Mouse (Mus musculus) limb, embryonic 14.5 days (tissue): ENCODE data around the gene Enpep. TPM values are rescaled to one million over a fixed set of nuclear protein-coding genes. Genes with fewer than 3 reads are reported as not detected.

Source experiments
- ATAC-seq: fragments of 200-750 bp; cut with Nextera tagmentation; 2 replicates; pipeline ENCODE4 v1.8.0; 2017; ENCODE audit warnings: low read depth, moderate number of reproducible peaks, moderate TSS enrichment; ENCODE audit not compliant: low FRiP score
- DNase-seq: peaks from one replicate; pipeline ENCODE4 v3.0.0-alpha.2; 2015; ENCODE audit warnings: low spot score
- H3K27ac ChIP-seq: fragments of 300-500 bp; sonication (generic); replicated peaks from 2 replicates; pipeline ENCODE4 v1.5.1; 2014; ENCODE audit warnings: low read depth, mild to moderate bottlenecking, low read length, moderate library complexity, mixed read lengths
- H3K27me3 ChIP-seq: fragments of 300-500 bp; sonication (generic); 2 replicates; pipeline ENCODE4 v1.6.1; 2014; ENCODE audit warnings: low read length, mixed read lengths; ENCODE audit not compliant: control insufficient read depth, insufficient read depth
- H3K36me3 ChIP-seq: fragments of 300-500 bp; sonication (generic); 2 replicates; pipeline ENCODE4 v1.6.1; 2014; ENCODE audit warnings: mild to moderate bottlenecking, low read length, moderate library complexity, mixed read lengths; ENCODE audit not compliant: control insufficient read depth, insufficient read depth
- H3K4me1 ChIP-seq: fragments of 300-500 bp; sonication (generic); 2 replicates; pipeline ENCODE4 v1.6.1; 2014; ENCODE audit warnings: antibody characterized with exemption, low read length, mixed read lengths; ENCODE audit not compliant: control insufficient read depth, insufficient read depth
- H3K4me2 ChIP-seq: fragments of 300-500 bp; sonication (generic); replicated peaks from 2 replicates; pipeline ENCODE4 v1.6.1; 2014; ENCODE audit warnings: low read depth, mild to moderate bottlenecking, low read length, moderate library complexity; ENCODE audit not compliant: severe bottlenecking
- H3K4me3 ChIP-seq: fragments of 300-500 bp; sonication (generic); replicated peaks from 2 replicates; pipeline ENCODE4 v1.5.1; 2014; ENCODE audit warnings: low read length
- H3K9ac ChIP-seq: fragments of 300-500 bp; sonication (generic); 2 replicates; pipeline ENCODE4 v1.6.1; 2014; ENCODE audit warnings: mild to moderate bottlenecking, low read depth, low read length, moderate library complexity; ENCODE audit not compliant: severe bottlenecking
- H3K9me3 ChIP-seq: fragments of 300-500 bp; sonication (generic); 2 replicates; pipeline ENCODE4 v1.6.1; 2016; ENCODE audit warnings: low read length; ENCODE audit not compliant: control insufficient read depth
- POLR2A ChIP-seq: fragments of 200-500 bp; IDR thresholded peaks from 2 replicates; pipeline ENCODE4 v1.8.0; 2012; ENCODE audit warnings: inconsistent platforms, mild to moderate bottlenecking, moderate library complexity, borderline replicate concordance; ENCODE audit not compliant: insufficient read depth, insufficient read length; ENCODE audit errors: extremely low read depth
- WGBS: fragments of 180-500 bp; shearing (Covaris S2); extraction: QIAGEN DNeasy Blood & Tissue Kit; methylation state at CpG from one replicate; pipeline ENCODE4 v1.1.7; 2014; 5-methylcytosine and 5-hydroxymethylcytosine counted together
- polyA plus RNA-seq, 2 experiments: library from polyadenylated mRNA; depleted of rRNA in 1 of 2; stranded (reverse) in 1 of 2; unstranded in 1 of 2; fragments of >200 nt; fragmentation: Nextera tagmentation in 1 of 2; extraction: Ambion mirVana in 1 of 2; gene quantifications; 2 replicates each; pipeline versions ENCODE4 v1.2.1 to v1.2.3; 2012 to 2014

Gene Enpep
- polyA plus RNA-seq, 2 experiments, result 1.7 to 3.1 TPM

DNA sequence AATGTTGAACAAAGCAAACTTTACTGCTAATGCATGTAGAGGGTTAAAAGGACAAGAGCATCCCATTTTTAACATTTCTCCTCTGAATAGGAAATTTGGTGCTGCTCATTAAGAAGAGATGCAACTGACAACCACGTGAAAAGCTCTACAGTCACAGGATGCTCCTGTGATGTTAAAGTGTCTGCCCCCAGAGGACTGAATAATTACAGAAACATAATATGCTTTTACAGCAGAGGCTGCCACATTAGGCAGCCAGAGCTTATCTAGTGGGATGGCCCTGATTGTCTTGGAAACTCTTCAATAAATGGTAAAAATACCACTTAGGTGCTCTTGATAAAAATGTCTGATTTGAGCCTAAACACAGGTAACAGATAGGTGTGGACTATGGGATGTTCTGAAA lies 33.4 kb upstream of the Enpep start:
- ATAC-seq, result no peak
- Histone ChIP-seq H3K9ac (no peak overlapping the region), H3K27me3 (no peaks in the 10 kb centered on the region), H3K36me3 (no peaks in the 10 kb centered on the region), H3K4me3 (no peak overlapping the region), H3K4me2 (no peak overlapping the region), H3K27ac (no peak overlapping the region), H3K9me3 (no peaks in the 10 kb centered on the region), H3K4me1 (no peaks in the 10 kb centered on the region)
- 72% methylated on average over 1 of the region's 1 CpGs for WGBS
- no peak for DNase-seq
- TF ChIP-seq POLR2A, result no peak

DNA sequence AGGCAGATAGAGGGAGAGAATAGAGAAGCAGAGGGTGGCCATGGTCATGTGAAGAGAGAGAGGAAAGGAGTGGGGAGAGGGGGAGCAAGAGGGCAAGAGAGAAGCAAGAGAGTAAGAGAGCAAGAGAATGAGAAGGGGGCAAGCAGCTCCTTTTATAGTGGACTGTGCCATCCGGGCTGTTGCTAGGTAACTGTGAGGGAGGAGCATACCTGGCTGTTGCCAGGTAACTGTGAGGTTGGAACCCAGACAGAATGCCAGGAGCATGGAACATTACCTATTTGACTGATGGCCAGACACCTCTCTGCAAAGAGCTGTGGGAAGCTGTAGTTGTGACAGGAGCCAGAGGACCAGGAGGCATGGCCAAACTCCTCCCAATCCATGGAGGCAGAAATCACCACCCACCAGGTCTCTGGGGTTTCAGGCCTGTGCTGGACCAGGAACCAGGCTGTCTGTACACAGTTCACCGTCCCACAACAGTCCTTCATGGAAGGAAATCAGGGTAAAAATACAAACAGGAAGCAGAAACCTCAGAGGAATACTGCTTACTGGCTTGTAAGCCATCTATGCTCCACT lies 32.4 kb upstream of the Enpep start:
- Histone ChIP-seq H3K9me3 (no peaks in the 10 kb centered on the region), H3K4me3 (no peak overlapping the region), H3K4me2 (no peak overlapping the region), H3K4me1 (no peaks in the 10 kb centered on the region), H3K27ac (no peak overlapping the region), H3K9ac (no peak overlapping the region), H3K27me3 (no peaks in the 10 kb centered on the region), H3K36me3 (no peaks in the 10 kb centered on the region)
- ATAC-seq, result no peak
- TF ChIP-seq POLR2A, result no peak
- DNase-seq, result no peak
- 78% methylated on average over 2 of the region's 2 CpGs for WGBS

DNA sequence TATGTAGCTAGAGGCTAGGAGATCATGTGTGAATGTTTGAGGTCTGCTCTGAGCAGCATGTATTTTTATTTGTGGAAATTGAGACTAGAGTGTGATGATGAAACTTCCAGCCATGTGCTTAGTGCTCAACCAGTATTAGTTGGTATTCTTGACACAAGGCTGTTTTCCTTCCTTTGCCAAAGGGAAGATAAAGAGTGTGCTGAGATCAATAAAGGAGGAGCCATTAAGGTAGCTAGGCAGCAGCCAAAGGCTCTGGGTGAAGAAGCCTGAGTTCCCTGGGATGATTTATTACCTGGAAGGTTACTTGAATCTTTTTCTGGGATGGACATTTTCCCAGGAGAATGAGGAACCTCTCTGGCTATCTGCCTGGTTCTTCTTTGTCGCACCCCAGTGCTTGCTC lies 30.9 kb upstream of the Enpep start:
- Histone ChIP-seq H3K27me3 (no peaks in the 10 kb centered on the region), H3K9ac (no peak overlapping the region), H3K4me2 (no peak overlapping the region), H3K27ac (no peak overlapping the region), H3K36me3 (no peaks in the 10 kb centered on the region), H3K4me1 (no peaks in the 10 kb centered on the region), H3K4me3 (no peak overlapping the region), H3K9me3 (no peaks in the 10 kb centered on the region)
- no peak for TF ChIP-seq POLR2A
- 89% methylated on average over 1 of the region's 1 CpGs for WGBS
- DNase-seq (no peak), ATAC-seq (no peak)

DNA sequence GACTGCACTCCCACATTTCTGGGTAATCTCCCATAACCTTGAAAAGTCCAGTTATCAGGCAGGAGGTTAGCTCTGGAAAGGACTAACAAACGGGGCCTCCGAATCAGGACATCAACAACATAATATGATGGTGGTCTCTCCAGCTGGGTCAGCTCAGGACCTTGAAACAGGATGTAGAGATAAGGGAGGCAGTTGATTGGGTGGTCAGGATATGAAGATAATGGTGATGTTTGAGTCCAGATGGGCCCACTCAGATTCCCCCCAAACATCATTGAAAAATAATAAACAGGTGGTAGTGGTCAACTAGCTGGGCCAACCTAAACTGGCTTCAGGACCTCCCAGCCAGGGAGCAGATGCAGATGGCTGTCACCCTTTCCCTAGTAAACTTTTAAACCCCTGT lies 25.6 kb upstream of the Enpep start:
- H3K9me3 ChIP-seq, result no peaks in the 10 kb centered on the region
- H3K36me3 ChIP-seq, result no peaks in the 10 kb centered on the region
- no peak overlapping the region for H3K4me2 ChIP-seq
- no peak for TF ChIP-seq POLR2A
- 90% methylated on average over 2 of the region's 2 CpGs for WGBS
- H3K4me1 ChIP-seq, result no peaks in the 10 kb centered on the region
- no peak overlapping the region for H3K27ac ChIP-seq
- DNase-seq, result no peak
- H3K27me3 ChIP-seq, result no peaks in the 10 kb centered on the region
- no peak overlapping the region for H3K9ac ChIP-seq
- ATAC-seq, result no peak
- no peak overlapping the region for H3K4me3 ChIP-seq

DNA sequence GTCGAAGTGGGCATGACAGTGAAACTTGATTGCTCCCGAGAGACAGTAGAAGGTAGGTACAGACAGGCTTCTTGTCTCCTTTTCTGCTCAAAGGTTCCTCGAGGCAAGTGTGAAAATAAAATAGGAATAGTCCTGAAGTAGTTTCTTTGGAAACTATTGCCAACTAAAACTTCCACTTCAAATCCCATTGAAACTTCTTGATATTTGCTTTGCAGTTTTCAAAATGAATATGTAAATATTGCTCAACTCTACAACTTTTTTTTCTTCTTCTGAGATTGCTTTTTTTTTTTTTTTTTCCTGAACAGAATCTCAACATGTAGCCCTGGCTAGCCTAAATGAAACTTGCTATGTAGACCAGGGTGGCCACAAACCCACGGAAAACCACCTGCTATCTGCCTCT lies 21.4 kb upstream of the Enpep start:
- 74% methylated on average over 4 of the region's 4 CpGs for WGBS
- Histone ChIP-seq H3K4me2 (no peak overlapping the region), H3K36me3 (no peaks in the 10 kb centered on the region), H3K4me1 (no peaks in the 10 kb centered on the region), H3K27me3 (no peaks in the 10 kb centered on the region), H3K4me3 (no peak overlapping the region), H3K9ac (no peak overlapping the region), H3K9me3 (no peaks in the 10 kb centered on the region), H3K27ac (no peak overlapping the region)
- TF ChIP-seq POLR2A, result no peak
- no peak for ATAC-seq
- no peak for DNase-seq

DNA sequence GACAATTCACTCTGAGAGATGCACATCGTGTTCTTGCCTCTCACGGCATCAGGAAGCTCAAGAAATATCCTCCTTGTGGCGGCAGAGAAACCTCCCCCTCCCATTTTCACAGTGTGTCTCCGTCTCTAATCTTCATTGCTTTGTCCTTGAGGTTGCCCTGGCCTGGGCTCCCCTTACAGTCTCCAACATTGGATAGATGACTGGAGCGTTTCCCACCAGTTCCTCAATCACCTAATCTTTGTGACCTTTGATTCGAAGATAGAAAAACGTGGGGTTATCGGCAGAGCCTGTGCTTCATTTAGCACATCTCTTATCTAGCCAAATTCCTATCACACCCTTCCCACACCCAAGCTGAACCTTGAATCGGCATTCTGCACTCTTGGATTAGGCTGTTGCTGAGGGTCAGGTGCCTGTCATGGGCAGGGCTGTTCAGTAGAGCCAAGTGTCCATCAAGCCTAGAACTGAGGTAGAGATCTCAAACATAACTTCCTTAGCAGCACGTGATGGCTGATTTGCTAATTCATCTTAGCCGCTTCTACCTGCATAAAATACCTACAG lies 18.9 kb upstream of the Enpep start:
- H3K4me1 ChIP-seq, result no peaks in the 10 kb centered on the region
- no peak for ATAC-seq
- H3K27me3 ChIP-seq, result no peaks in the 10 kb centered on the region
- no peak overlapping the region for H3K4me3 ChIP-seq
- no peak overlapping the region for H3K27ac ChIP-seq
- no peak for TF ChIP-seq POLR2A
- H3K36me3 ChIP-seq, result no peaks in the 10 kb centered on the region
- H3K4me2 ChIP-seq, result no peak overlapping the region
- 82% methylated on average over 11 of the region's 11 CpGs for WGBS
- no peak overlapping the region for H3K9ac ChIP-seq
- H3K9me3 ChIP-seq, result no peaks in the 10 kb centered on the region
- DNase-seq, result no peak
